Comparison of ENCODE assay signal across 11 mouse cellular contexts in genomic region chr3:86846036-86846435, GRCm38 (mm10).
DNase-seq lines count a peak whose midpoint lies in the region; ATAC-seq lines count a peak whose summit lies in the region.
"Had no signal": no experiment of that assay in that cellular context is flagged by ENCODE, and none has a peak within 500 bp of the region (broad histone marks: within the 10 kb centered on the region; RNA-seq: fewer than 3 reads in every experiment).

No protein-coding gene starts in this region.

- H3K27ac ChIP-seq in embryonic facial prominence, embryonic 15.5 days (replicated peaks), result peak overlapping the region; percentile 48
- H3K27ac ChIP-seq in hindbrain, embryonic 13.5 days, result peak overlapping the region; percentile 79
- H3K27ac ChIP-seq in midbrain, embryonic 16.5 days (ENCODE audit: low read length), result peak overlapping the region; percentile 70
- H3K27ac ChIP-seq: heart, embryonic 10.5 days; intestine, embryonic 15.5 days; liver, embryonic 15.5 days had no signal

- DNase-seq in embryo, embryonic 11 days, result peak; percentile 49
- no peak for DNase-seq in embryo, embryonic 10 days (ENCODE audit: low spot score)
- DNase-seq in spleen, postnatal 36 days (ENCODE audit: low spot score in 2 of 2), result no peak
- DNase-seq in adrenal gland, postnatal 4 days (ENCODE audit: low spot score in 2 of 2), result no peak
- no peak for DNase-seq in heart, adult 8-10 months (ENCODE audit: low spot score)

- no peak overlapping the region for H3K9ac ChIP-seq in embryonic facial prominence, embryonic 15.5 days
- no peak overlapping the region for H3K9ac ChIP-seq in hindbrain, embryonic 13.5 days
- 0 out of 2 replicates have a peak overlapping the region, but pooled peaks have one; percentile 1 for H3K9ac ChIP-seq in midbrain, embryonic 16.5 days (ENCODE audit: low read depth, low read length)
- H3K9ac ChIP-seq: intestine, embryonic 15.5 days; liver, embryonic 15.5 days had no signal

- no peaks in the 10 kb centered on the region for H3K36me3 ChIP-seq in embryonic facial prominence, embryonic 15.5 days
- H3K36me3 ChIP-seq in hindbrain, embryonic 13.5 days, result no peaks in the 10 kb centered on the region
- H3K36me3 ChIP-seq in midbrain, embryonic 16.5 days (ENCODE audit: control insufficient read depth, insufficient read depth, low read length), result no peaks in the 10 kb centered on the region
- H3K36me3 ChIP-seq: heart, embryonic 10.5 days; intestine, embryonic 15.5 days; liver, embryonic 15.5 days had no signal

- ATAC-seq in embryonic facial prominence, embryonic 15.5 days (ENCODE audit: insufficient number of reproducible peaks, low FRiP score, low TSS enrichment, low read depth), result no peak
- no peak for ATAC-seq in hindbrain, embryonic 13.5 days (ENCODE audit: low FRiP score)
- no peak for ATAC-seq in midbrain, embryonic 16.5 days
- ATAC-seq: intestine, embryonic 15.5 days had no signal

- H3K27me3 ChIP-seq in embryonic facial prominence, embryonic 15.5 days, result no peaks in the 10 kb centered on the region
- no peaks in the 10 kb centered on the region for H3K27me3 ChIP-seq in hindbrain, embryonic 13.5 days
- H3K27me3 ChIP-seq in midbrain, embryonic 16.5 days (ENCODE audit: control insufficient read depth, insufficient read depth, low read depth, low read length), result no peaks in the 10 kb centered on the region
- H3K27me3 ChIP-seq: intestine, embryonic 15.5 days; liver, embryonic 15.5 days had no signal

- H3K4me3 ChIP-seq in embryonic facial prominence, embryonic 15.5 days (replicated peaks), result no peak overlapping the region
- no peak overlapping the region for H3K4me3 ChIP-seq in hindbrain, embryonic 13.5 days
- no peak overlapping the region for H3K4me3 ChIP-seq in midbrain, embryonic 16.5 days (ENCODE audit: low read depth, low read length)
- H3K4me3 ChIP-seq: heart, embryonic 10.5 days; intestine, embryonic 15.5 days; liver, embryonic 15.5 days had no signal

- H3K4me1 ChIP-seq in embryonic facial prominence, embryonic 15.5 days, result peaks cover 35% of the 10 kb centered on the region
- peaks cover 56% of the 10 kb centered on the region for H3K4me1 ChIP-seq in hindbrain, embryonic 13.5 days (replicated peaks)
- H3K4me1 ChIP-seq in midbrain, embryonic 16.5 days (ENCODE audit: control insufficient read depth, insufficient read depth, low read length), result peaks cover 51% of the 10 kb centered on the region
- H3K4me1 ChIP-seq: liver, embryonic 15.5 days had no signal

- WGBS in embryonic facial prominence, embryonic 15.5 days, result 14% methylated on average over 4 of the region's 4 CpGs
- WGBS in hindbrain, embryonic 13.5 days, result 27% methylated on average over 4 of the region's 4 CpGs
- 12% methylated on average over 4 of the region's 4 CpGs for WGBS in midbrain, embryonic 16.5 days

- no peak overlapping the region for H3K4me2 ChIP-seq in embryonic facial prominence, embryonic 15.5 days (replicated peaks)
- H3K4me2 ChIP-seq in hindbrain, embryonic 13.5 days, result no peak overlapping the region; the same call in 1 of the 2 replicates
- H3K4me2 ChIP-seq in midbrain, embryonic 16.5 days (ENCODE audit: low read length), result no peak overlapping the region
- H3K4me2 ChIP-seq: intestine, embryonic 15.5 days; liver, embryonic 15.5 days had no signal

- H3K9me3 ChIP-seq in embryonic facial prominence, embryonic 15.5 days (replicated peaks), result no peaks in the 10 kb centered on the region
- H3K9me3 ChIP-seq in hindbrain, embryonic 13.5 days, result no peaks in the 10 kb centered on the region
- H3K9me3 ChIP-seq in midbrain, embryonic 16.5 days (replicated peaks; ENCODE audit: control insufficient read depth, low read length, poor library complexity, severe bottlenecking), result no peaks in the 10 kb centered on the region
- H3K9me3 ChIP-seq: heart, embryonic 10.5 days; intestine, embryonic 15.5 days; liver, embryonic 15.5 days had no signal
